Mouse (Mus musculus) left cerebral cortex, adult 9 months (tissue): Measurements from ENCODE around the gene Car5b.
A peak's percentile ranks its signal among the peaks of the same experiment; 100 is the strongest.

Experiments used
- DNase-seq, 2 experiments: peaks; one replicate each; pipeline ENCODE4 v3.0.0; 2022; ENCODE audit warnings: low spot score in 2 of 2

Gene Car5b

GRCm38 (mm10) chrX:164027607-164028289, at the start of gene Car5b:
TSS of gene Car5b (minus strand) at chrX:164027997.
- DNase-seq = peak; percentile 22 to 72

GRCm38 (mm10) chrX:164076040-164076775, 48.4 kb upstream of the Car5b start, which contains the start of gene Siah1b:
TSS of gene Siah1b (minus strand) at chrX:164076493.
- peak; percentile 91 to 95 for DNase-seq

GRCm38 (mm10) chrX:164068968-164069367, 41.2 kb upstream of the Car5b start:
- no peak for DNase-seq

- peak in 1 of 2 experiments; percentile 37 for DNase-seq
These were observed 38.4 kb upstream of the Car5b start for GRCm38 (mm10) chrX:164066185-164066584.

- DNase-seq = no peak
These were observed 31.3 kb upstream of the Car5b start for GRCm38 (mm10) chrX:164059070-164059469.

- DNase-seq = no peak
These were observed 30.7 kb upstream of the Car5b start for GRCm38 (mm10) chrX:164058523-164058922.

- no peak for DNase-seq
These were observed 27.9 kb upstream of the Car5b start for GRCm38 (mm10) chrX:164055726-164056125.

GRCm38 (mm10) chrX:164046736-164047135, 18.9 kb upstream of the Car5b start:
- DNase-seq = no peak

GRCm38 (mm10) chrX:164042069-164042468, 14.3 kb upstream of the Car5b start:
- DNase-seq = peak; percentile 11 to 33

- no peak for DNase-seq
These were observed 11.1 kb upstream of the Car5b start for GRCm38 (mm10) chrX:164038882-164039281.

GRCm38 (mm10) chrX:164035931-164036330, 8.1 kb upstream of the Car5b start:
- no peak for DNase-seq

GRCm38 (mm10) chrX:164035401-164035800, 7.6 kb upstream of the Car5b start:
- no peak for DNase-seq

GRCm38 (mm10) chrX:164032526-164032925, 4.7 kb upstream of the Car5b start:
- no peak for DNase-seq

GRCm38 (mm10) chrX:164015636-164016035, 12.2 kb downstream of the Car5b start:
- no peak for DNase-seq

GRCm38 (mm10) chrX:164014956-164015355, 12.8 kb downstream of the Car5b start:
- DNase-seq = no peak

- no peak for DNase-seq
These were observed 14.5 kb downstream of the Car5b start for GRCm38 (mm10) chrX:164013318-164013717.

- DNase-seq = peak in 1 of 2 experiments; percentile 8
These were observed 23.0 kb downstream of the Car5b start for GRCm38 (mm10) chrX:164004809-164005208.

GRCm38 (mm10) chrX:163999848-164000247, 27.9 kb downstream of the Car5b start:
- DNase-seq = no peak

GRCm38 (mm10) chrX:163996754-163997153, 31.0 kb downstream of the Car5b start:
- DNase-seq = no peak

GRCm38 (mm10) chrX:163987718-163988374, 40.0 kb downstream of the Car5b start:
- DNase-seq = no peak

GRCm38 (mm10) chrX:163982129-163982528, 45.7 kb downstream of the Car5b start:
- no peak for DNase-seq

- DNase-seq = no peak
These were observed 46.3 kb downstream of the Car5b start for GRCm38 (mm10) chrX:163981500-163981899.

GRCm38 (mm10) chrX:163981092-163981491, 46.7 kb downstream of the Car5b start:
- no peak for DNase-seq
